Mouse (Mus musculus) lung, embryonic 14.5 days (tissue): ENCODE data around the gene Upb1. TPM values are rescaled to one million over a fixed set of nuclear protein-coding genes. Genes with fewer than 3 reads are reported as not detected.

Experiments used
- ATAC-seq: fragments of 200-750 bp; cut with Nextera tagmentation; 2 replicates; pipeline ENCODE4 v1.8.0; 2017; ENCODE audit warnings: mild to moderate bottlenecking, moderate TSS enrichment, moderate library complexity; ENCODE audit not compliant: insufficient read depth
- DNase-seq: peaks from one replicate; pipeline ENCODE4 v3.0.0-alpha.2; 2015
- H3K27ac ChIP-seq: fragments of 300-500 bp; sonication (generic); 2 replicates; pipeline ENCODE4 v1.5.1; 2014; ENCODE audit warnings: low read depth, mild to moderate bottlenecking, moderate library complexity
- H3K27me3 ChIP-seq: fragments of 300-500 bp; sonication (generic); 2 replicates; pipeline ENCODE4 v1.6.1; 2014; ENCODE audit warnings: low read length, control low read depth; ENCODE audit not compliant: insufficient read depth
- H3K36me3 ChIP-seq: fragments of 300-500 bp; sonication (generic); 2 replicates; pipeline ENCODE4 v1.6.1; 2014; ENCODE audit warnings: control low read depth; ENCODE audit not compliant: insufficient read depth
- H3K4me1 ChIP-seq: fragments of 300-500 bp; sonication (generic); 2 replicates; pipeline ENCODE4 v1.6.1; 2014; ENCODE audit warnings: antibody characterized with exemption, control low read depth; ENCODE audit not compliant: insufficient read depth
- H3K4me2 ChIP-seq: fragments of 300-500 bp; sonication (generic); 2 replicates; pipeline ENCODE4 v1.6.1; 2014; ENCODE audit warnings: mild to moderate bottlenecking
- H3K4me3 ChIP-seq: fragments of 300-500 bp; sonication (generic); 2 replicates; pipeline ENCODE4 v1.5.1; 2014; ENCODE audit warnings: low read depth, low read length
- H3K9ac ChIP-seq: fragments of 300-500 bp; sonication (generic); 2 replicates; pipeline ENCODE4 v1.6.1; 2014
- H3K9me3 ChIP-seq: fragments of 300-500 bp; sonication (generic); 2 replicates; pipeline ENCODE4 v1.6.1; 2016; ENCODE audit warnings: low read depth, low read length, control low read depth
- CTCF ChIP-seq: IDR thresholded peaks from 2 replicates; pipeline ENCODE4 v1.5.1; 2016; ENCODE audit warnings: antibody characterized with exemption, low read depth
- WGBS: fragments of 180-500 bp; shearing (Covaris S2); extraction: QIAGEN DNeasy Blood & Tissue Kit; methylation state at CpG from one replicate; pipeline ENCODE4 v1.1.7; 2014; 5-methylcytosine and 5-hydroxymethylcytosine counted together
- polyA plus RNA-seq: library from polyadenylated mRNA; unstranded; fragments of >200 nt; fragmentation: Nextera tagmentation; extraction: Ambion mirVana; gene quantifications from 2 replicates; pipeline ENCODE4 v1.2.1, GENCODE M21; 2014

Gene Upb1
- polyA plus RNA-seq, 1 experiment from 2014 or later: 0.17 TPM

GRCm38 (mm10) chr10:75489522-75489921 is 88.6 kb downstream of the Upb1 start:
- no peak for ATAC-seq
- H3K27me3 ChIP-seq: no peaks in the 10 kb centered on the region
- no peak overlapping the region for H3K27ac ChIP-seq
- no peaks in the 10 kb centered on the region for H3K36me3 ChIP-seq
- H3K9me3 ChIP-seq: no peaks in the 10 kb centered on the region
- 69% methylated on average over 2 of the region's 2 CpGs for WGBS
- no peak for DNase-seq
- H3K4me3 ChIP-seq: no peak overlapping the region
- TF ChIP-seq CTCF: no peak
- no peak overlapping the region for H3K9ac ChIP-seq
- no peaks in the 10 kb centered on the region for H3K4me1 ChIP-seq
- no peak overlapping the region for H3K4me2 ChIP-seq

- Histone ChIP-seq H3K9ac (no peak overlapping the region), H3K36me3 (no peaks in the 10 kb centered on the region), H3K4me3 (no peak overlapping the region), H3K27me3 (no peaks in the 10 kb centered on the region), H3K4me1 (no peaks in the 10 kb centered on the region), H3K4me2 (no peak overlapping the region), H3K9me3 (no peaks in the 10 kb centered on the region), H3K27ac (no peak overlapping the region)
- TF ChIP-seq CTCF: no peak
- DNase-seq (no peak), ATAC-seq (no peak)
- 73% methylated on average over 2 of the region's 2 CpGs for WGBS
Measured at GRCm38 (mm10) chr10:75490731-75491130, 89.8 kb downstream of the Upb1 start.

Other genes with a start within 250 kb of the Upb1 start
- gene Specc1l, start 189.0 kb upstream of the Upb1 start, polyA plus RNA-seq: 32.6 and 34.6 TPM in 2 replicates
- 7.3 and 8.0 TPM in 2 replicates for gene Adora2a, start 84.2 kb upstream of the Upb1 start, polyA plus RNA-seq
- 188 and 202 TPM in 2 replicates for gene Snrpd3, start 116.4 kb downstream of the Upb1 start, polyA plus RNA-seq
- gene Gucd1, start 116.9 kb downstream of the Upb1 start, polyA plus RNA-seq: 30.8 and 32.6 TPM in 2 replicates
- gene Lrrc75b, start 159.2 kb downstream of the Upb1 start, polyA plus RNA-seq: 0.50 and 0.69 TPM in 2 replicates
- 1.8 and 1.9 TPM in 2 replicates for gene Ggt1, start 160.5 kb downstream of the Upb1 start, polyA plus RNA-seq
- 0.43 and 0.71 TPM in 2 replicates for gene Ggt5, start 188.2 kb downstream of the Upb1 start, polyA plus RNA-seq
- 5.8 and 5.9 TPM in 2 replicates for gene Susd2, start 242.9 kb downstream of the Upb1 start, polyA plus RNA-seq